Mouse (Mus musculus) heart, embryonic 11.5 days (tissue): ENCODE measurements around the gene Omp. TPM values are rescaled to one million over a fixed set of nuclear protein-coding genes. Genes with fewer than 3 reads are reported as not detected.

Experiments
- ATAC-seq: fragments of 200-750 bp; cut with Nextera tagmentation; replicated peaks from 2 replicates; pipeline ENCODE4 v1.8.0; 2017; ENCODE audit warnings: moderate library complexity; ENCODE audit not compliant: insufficient number of reproducible peaks, low FRiP score, low TSS enrichment
- H3K27ac ChIP-seq: fragments of 300-500 bp; sonication (generic); 2 replicates; pipeline ENCODE4 v1.5.1; 2014; ENCODE audit warnings: mild to moderate bottlenecking, low read depth, low read length
- H3K27me3 ChIP-seq: fragments of 300-500 bp; sonication (generic); 2 replicates; pipeline ENCODE4 v1.6.1; 2014; ENCODE audit warnings: mild to moderate bottlenecking, low read length, mixed read lengths; ENCODE audit not compliant: control insufficient read depth, insufficient read depth
- H3K36me3 ChIP-seq: fragments of 300-500 bp; sonication (generic); 2 replicates; pipeline ENCODE4 v1.6.1; 2014; ENCODE audit warnings: mild to moderate bottlenecking, low read length, moderate library complexity, mixed read lengths; ENCODE audit not compliant: control insufficient read depth, insufficient read depth
- H3K4me1 ChIP-seq: fragments of 300-500 bp; sonication (generic); 2 replicates; pipeline ENCODE4 v1.6.1; 2014; ENCODE audit warnings: low read length; ENCODE audit not compliant: control insufficient read depth, insufficient read depth
- H3K4me2 ChIP-seq: fragments of 300-500 bp; sonication (generic); 2 replicates; pipeline ENCODE4 v1.6.1; 2014; ENCODE audit warnings: mild to moderate bottlenecking, moderate library complexity
- H3K4me3 ChIP-seq: fragments of 300-500 bp; sonication (generic); 2 replicates; pipeline ENCODE4 v1.5.1; 2014; ENCODE audit warnings: low read depth, low read length
- H3K9ac ChIP-seq: fragments of 300-500 bp; sonication (generic); 2 replicates; pipeline ENCODE4 v1.6.1; 2014; ENCODE audit warnings: mild to moderate bottlenecking, low read depth, low read length, moderate library complexity
- H3K9me3 ChIP-seq: fragments of 300-500 bp; sonication (generic); replicated peaks from 2 replicates; pipeline ENCODE4 v1.6.1; 2016; ENCODE audit warnings: low read length; ENCODE audit not compliant: control insufficient read depth
- whole genome bisulfite sequencing: fragments of 180-500 bp; shearing (Covaris S2); extraction: QIAGEN DNeasy Blood & Tissue Kit; methylation state at CpG from one replicate; pipeline ENCODE4 v1.1.7; 2014; ENCODE audit not compliant: insufficient replicate concordance; 5-methylcytosine and 5-hydroxymethylcytosine counted together
- polyA plus RNA-seq: library from polyadenylated mRNA; unstranded; fragments of >200 nt; fragmentation: Nextera tagmentation; extraction: Ambion mirVana; gene quantifications from 2 replicates; pipeline ENCODE4 v1.2.1, GENCODE M21; 2014

Gene Omp
- polyA plus RNA-seq, 1 experiment from 2014 or later = 0.47 TPM

DNA sequence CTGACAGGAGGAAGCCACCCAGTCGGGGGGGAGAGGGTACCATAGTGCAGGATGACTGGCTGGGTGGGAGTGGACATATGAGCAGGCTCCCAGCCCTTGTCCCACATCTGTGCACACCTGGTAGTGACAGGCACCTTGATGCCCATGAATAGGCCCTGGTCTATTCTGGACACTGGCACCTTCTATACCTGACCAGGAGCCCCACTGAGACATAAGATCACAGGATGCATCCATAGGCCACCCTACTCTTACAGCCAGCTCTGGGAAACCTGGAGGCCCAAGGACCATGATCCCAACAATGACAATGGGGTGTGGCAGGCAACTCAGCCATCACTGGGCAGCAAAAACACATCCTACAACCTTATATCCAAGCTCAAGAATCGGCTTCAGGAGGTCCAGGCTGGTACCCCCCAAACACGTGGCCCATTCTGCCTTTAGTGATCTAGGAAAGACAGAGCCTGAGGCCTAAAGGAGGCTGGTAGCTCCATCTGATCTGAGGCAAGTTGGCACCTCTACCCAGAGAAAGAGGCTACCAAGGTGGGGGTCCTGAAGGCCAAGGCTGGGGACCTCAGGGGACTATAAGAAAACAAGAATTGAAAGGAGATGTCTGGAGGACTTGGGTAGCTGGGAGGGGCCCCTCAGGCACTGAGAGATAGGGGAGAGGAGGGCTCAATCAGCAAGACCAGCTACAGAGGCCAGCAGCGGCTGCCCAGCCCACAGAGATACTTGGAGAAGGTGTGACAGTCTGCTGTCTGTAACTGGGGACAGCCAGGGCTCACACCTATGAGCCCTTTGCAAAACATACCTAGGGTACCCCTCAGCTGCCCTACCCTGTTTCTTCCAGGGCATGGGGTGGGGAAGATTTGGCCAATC is 29.8 kb upstream of the Omp start:
- Histone ChIP-seq H3K4me1 (peaks cover 25% of the 10 kb centered on the region), H3K4me2 (peak overlapping the region; percentile 73), H3K27ac (peak overlapping the region; percentile 80), H3K36me3 (no peaks in the 10 kb centered on the region), H3K4me3 (no peak overlapping the region; the same call in 1 of the 2 replicates), H3K27me3 (no peaks in the 10 kb centered on the region), H3K9ac (peak overlapping the region; percentile 11; the same call in 1 of the 2 replicates), H3K9me3 (no peaks in the 10 kb centered on the region)
- ATAC-seq = peak; percentile 62
- 51% methylated on average over 4 of the region's 4 CpGs for whole genome bisulfite sequencing

DNA sequence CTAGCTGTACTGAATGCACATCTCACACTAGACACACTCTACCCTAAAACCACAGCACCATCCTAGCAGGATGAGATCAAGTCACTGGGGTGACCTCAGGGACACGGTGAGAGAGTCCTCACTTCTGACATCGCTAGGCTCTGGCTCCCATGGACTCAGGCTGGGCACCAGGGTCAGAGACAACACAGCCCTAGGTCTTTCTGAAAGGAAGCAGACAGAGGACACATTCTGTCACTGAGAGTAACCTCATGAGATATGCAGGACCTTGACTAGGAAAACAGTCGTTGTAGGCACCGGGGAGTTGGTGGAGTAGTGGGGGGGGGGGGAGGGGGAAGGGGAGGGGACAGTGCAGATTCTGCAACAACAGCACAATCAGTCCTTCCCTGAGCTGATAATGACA is 28.1 kb upstream of the Omp start:
- no peaks in the 10 kb centered on the region for H3K9me3 ChIP-seq
- no peak for ATAC-seq
- WGBS = 19% methylated on average over 4 of the region's 4 CpGs
- peak overlapping the region; percentile 2; the same call in 1 of the 2 replicates for H3K4me2 ChIP-seq
- H3K27ac ChIP-seq = no peak overlapping the region
- no peaks in the 10 kb centered on the region for H3K36me3 ChIP-seq
- no peak overlapping the region for H3K4me3 ChIP-seq
- H3K27me3 ChIP-seq = no peaks in the 10 kb centered on the region
- H3K9ac ChIP-seq = peak overlapping the region; percentile 28; the same call in 1 of the 2 replicates
- peaks cover 23% of the 10 kb centered on the region for H3K4me1 ChIP-seq

DNA sequence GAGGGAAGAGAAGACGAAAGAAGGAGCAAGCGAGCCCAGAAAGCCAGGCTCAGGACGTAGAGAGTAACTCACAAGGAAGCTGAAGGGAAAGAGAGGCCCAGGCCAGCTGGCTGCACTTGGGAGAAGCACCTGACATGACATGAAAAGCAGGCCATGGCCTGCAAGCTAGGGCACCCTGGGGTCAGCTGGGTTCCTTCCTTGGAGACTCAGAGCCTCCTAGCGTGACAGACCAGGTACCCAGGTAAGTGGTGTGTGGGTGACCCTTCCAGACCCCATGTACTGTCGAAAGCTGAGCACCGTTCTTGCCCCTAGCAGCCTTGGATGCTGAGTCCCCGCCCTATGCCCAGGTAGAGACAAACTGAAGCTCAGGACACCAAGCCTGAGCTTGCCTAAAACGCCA is 27.4 kb upstream of the Omp start:
- no peak for ATAC-seq
- Histone ChIP-seq H3K4me3 (no peak overlapping the region), H3K9me3 (no peaks in the 10 kb centered on the region), H3K4me2 (no peak overlapping the region), H3K9ac (no peak overlapping the region), H3K27me3 (no peaks in the 10 kb centered on the region), H3K36me3 (no peaks in the 10 kb centered on the region), H3K27ac (no peak overlapping the region), H3K4me1 (peaks cover 23% of the 10 kb centered on the region)
- 86% methylated on average over 8 of the region's 8 CpGs for WGBS

DNA sequence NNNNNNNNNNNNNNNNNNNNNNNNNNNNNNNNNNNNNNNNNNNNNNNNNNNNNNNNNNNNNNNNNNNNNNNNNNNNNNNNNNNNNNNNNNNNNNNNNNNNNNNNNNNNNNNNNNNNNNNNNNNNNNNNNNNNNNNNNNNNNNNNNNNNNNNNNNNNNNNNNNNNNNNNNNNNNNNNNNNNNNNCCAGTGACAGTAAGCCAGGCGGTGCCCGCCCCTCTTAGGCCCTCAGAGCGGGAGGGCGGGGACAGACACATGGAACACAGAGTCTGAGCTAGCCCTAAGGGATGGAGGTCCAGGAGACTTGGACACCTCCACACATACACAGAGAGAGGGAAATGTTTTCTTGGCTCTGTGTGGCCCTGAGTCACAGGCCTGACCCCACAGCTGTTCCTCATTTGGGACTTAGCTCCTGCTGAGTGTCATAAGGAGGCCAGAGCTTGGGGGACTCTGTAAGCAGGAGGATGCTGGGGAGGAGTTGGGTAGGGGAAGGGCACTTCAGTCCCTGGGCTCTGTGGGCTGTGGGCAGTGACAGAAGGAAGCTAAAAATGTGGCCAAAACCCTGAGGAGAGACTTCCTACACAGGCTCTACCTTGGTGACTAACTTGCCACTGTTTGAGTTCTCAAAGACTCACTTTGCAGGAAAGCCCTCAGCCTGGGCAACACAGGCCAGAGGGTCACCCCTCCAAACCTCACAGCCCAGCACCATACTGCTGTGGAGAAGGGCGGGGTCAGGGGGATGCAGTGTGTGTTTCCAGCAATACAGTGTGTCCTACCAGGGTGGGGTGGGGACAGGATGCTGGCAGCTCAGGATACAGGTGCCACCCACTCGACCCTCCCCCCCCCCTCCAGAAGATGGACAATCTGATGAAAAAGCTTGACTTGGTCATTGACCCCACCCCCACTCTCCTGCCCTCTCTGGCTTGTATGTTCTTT is 26.1 kb upstream of the Omp start:
- Histone ChIP-seq H3K27ac (peak overlapping the region; percentile 72), H3K9me3 (no peaks in the 10 kb centered on the region), H3K4me1 (peaks cover 20% of the 10 kb centered on the region), H3K36me3 (no peaks in the 10 kb centered on the region), H3K27me3 (no peaks in the 10 kb centered on the region), H3K4me3 (no peak overlapping the region), H3K4me2 (peak overlapping the region; percentile 34; the same call in 1 of the 2 replicates), H3K9ac (no peak overlapping the region)
- 48% methylated on average over 6 of the region's 6 CpGs for WGBS
- ATAC-seq = peak; percentile 83

DNA sequence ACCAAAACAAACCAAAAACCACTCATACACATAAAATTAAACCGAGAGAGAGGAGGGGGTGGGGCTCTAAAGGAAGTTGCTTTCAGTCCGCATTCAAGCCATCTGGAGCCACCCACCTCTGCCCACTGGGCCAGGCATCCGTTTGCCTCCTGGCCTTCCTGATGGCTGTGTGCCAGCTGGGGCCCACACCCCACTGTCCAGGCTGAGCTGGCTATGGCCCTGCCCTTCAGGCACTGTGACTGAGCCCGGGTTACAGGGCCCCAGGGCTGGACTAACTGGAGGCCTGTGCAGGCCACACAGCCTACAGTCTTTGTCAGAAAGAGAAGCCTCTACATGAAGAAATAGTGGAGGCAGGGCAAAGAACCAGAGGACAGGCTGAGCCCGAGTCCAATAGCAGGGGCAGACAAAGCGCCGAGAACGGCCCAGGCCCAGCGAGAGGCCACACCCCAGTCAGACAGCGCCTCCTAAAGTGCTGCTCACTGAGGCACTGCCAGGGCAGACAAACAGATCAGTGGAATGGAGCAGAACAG is 19.8 kb upstream of the Omp start:
- H3K27me3 ChIP-seq = no peaks in the 10 kb centered on the region
- peak overlapping the region; percentile 51 for H3K27ac ChIP-seq
- H3K4me2 ChIP-seq = no peak overlapping the region
- H3K36me3 ChIP-seq = no peaks in the 10 kb centered on the region
- H3K9me3 ChIP-seq = no peaks in the 10 kb centered on the region
- H3K9ac ChIP-seq = peak overlapping the region; percentile 57
- no peak overlapping the region for H3K4me3 ChIP-seq
- H3K4me1 ChIP-seq = peaks cover 36% of the 10 kb centered on the region
- peak; percentile 62 for ATAC-seq
- WGBS = 66% methylated on average over 10 of the region's 10 CpGs

DNA sequence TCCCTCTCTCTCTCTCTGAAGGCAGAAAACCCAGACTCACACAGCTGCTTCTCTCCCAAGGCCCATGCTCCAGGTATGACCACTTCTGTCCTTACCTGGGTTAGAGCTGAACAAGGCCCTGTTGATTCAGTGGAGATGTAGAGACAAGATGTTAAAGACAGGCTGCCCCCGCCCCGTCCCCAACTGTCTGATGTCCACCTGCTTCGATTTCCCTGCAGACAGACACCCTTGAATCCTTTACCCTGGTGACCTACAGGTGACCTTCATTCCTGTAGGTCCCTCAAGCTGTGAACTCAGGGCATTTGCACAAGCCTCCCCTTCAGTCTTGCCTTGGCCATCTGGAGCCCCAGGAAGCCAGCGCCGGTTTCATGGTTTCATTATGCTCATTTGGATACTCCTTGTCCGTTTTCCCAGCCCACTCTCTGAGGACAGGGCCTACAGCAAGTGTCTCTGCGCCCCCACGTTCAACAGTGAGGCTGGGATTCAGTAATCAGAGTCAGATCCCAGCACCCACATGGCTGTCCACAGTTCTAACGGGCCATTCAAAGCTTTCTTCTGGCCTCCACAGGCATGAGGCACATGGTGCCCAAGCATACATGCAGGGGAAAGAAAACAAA is 19.2 kb upstream of the Omp start:
- ATAC-seq = no peak
- Histone ChIP-seq H3K9me3 (no peaks in the 10 kb centered on the region), H3K27ac (peak overlapping the region; percentile 51; the same call in 1 of the 2 replicates), H3K4me3 (no peak overlapping the region), H3K27me3 (no peaks in the 10 kb centered on the region), H3K4me2 (no peak overlapping the region), H3K36me3 (no peaks in the 10 kb centered on the region), H3K4me1 (peaks cover 40% of the 10 kb centered on the region), H3K9ac (no peak overlapping the region)
- WGBS = 81% methylated on average over 9 of the region's 9 CpGs

DNA sequence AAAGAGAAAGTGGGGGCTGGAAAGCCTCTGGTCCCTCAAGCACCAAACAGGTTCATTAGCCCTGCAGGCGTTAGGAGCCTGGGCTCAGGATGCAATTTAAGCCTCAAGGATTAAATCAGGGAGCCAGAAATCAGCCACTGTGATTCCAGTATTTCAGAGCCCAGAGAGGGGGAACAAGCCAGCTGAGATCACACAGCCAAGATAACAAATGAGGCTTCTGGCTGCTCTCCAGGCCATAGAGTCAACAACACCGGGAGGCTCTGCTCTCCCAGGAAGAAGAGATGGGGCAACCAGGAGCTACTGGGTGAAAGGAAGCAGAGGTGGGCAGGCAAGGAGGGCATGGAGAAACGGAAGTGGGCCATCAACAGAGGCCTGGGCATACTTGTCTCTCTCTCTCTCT is 18.4 kb upstream of the Omp start:
- Histone ChIP-seq H3K9ac (no peak overlapping the region), H3K27ac (no peak overlapping the region), H3K9me3 (no peaks in the 10 kb centered on the region), H3K36me3 (no peaks in the 10 kb centered on the region), H3K27me3 (no peaks in the 10 kb centered on the region), H3K4me1 (peaks cover 48% of the 10 kb centered on the region), H3K4me3 (no peak overlapping the region), H3K4me2 (no peak overlapping the region)
- ATAC-seq = no peak
- WGBS = 48% methylated on average over 3 of the region's 3 CpGs

DNA sequence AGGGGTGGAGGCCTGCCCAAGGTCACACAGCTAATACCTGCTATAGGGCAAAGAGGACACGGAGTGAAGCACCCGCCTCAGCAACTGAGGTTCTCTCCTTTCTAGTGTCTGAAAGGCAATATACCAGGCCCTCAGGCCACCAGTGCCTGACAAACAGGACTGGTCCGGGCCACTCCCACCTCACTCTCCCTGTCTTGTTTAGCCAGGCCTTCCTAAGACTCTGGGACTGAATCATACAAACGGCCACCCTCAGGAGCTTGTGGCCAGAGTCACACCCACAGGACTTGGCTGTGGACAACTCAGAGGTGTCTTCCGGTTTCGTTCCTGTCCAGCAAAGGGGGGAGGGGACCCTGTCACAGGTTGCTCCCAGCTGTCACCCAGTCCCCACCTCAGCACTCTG is 16.9 kb upstream of the Omp start:
- H3K27ac ChIP-seq = no peak overlapping the region; the same call in 1 of the 2 replicates
- H3K4me3 ChIP-seq = no peak overlapping the region
- peaks cover 56% of the 10 kb centered on the region for H3K4me1 ChIP-seq

More for the DNA sequence above, 16.9 kb upstream of the Omp start:
- Histone ChIP-seq H3K4me2 (no peak overlapping the region), H3K9ac (peak overlapping the region; percentile 29; the same call in 1 of the 2 replicates), H3K9me3 (no peaks in the 10 kb centered on the region), H3K27me3 (no peaks in the 10 kb centered on the region), H3K36me3 (no peaks in the 10 kb centered on the region)
- no peak for ATAC-seq
- WGBS = 61% methylated on average over 6 of the region's 6 CpGs
